Mouse (Mus musculus) adrenal gland, postnatal 14 days (tissue): ENCODE results near the gene Tnfrsf12a. TPM values are rescaled to one million over a fixed set of nuclear protein-coding genes. Genes with fewer than 3 reads are reported as not detected.

Experiments
- DNase-seq: peaks from one replicate; pipeline ENCODE4 v3.0.0; 2021; ENCODE audit warnings: mixed read lengths
- total RNA-seq: library from RNA; stranded (reverse); gene quantifications from 2 replicates; pipeline ENCODE4 v1.2.3, GENCODE M21; 2021

Tnfrsf12a gene
- total RNA-seq, 1 experiment from 2014 or later: 85.2 TPM

GRCm38 (mm10) chr17:23681086-23681485 is 3.8 kb upstream of the Tnfrsf12a start:
- peak; percentile 70 for DNase-seq

- DNase-seq: no peak
These were observed 3.1 kb upstream of the Tnfrsf12a start for GRCm38 (mm10) chr17:23680336-23680735.

- no peak for DNase-seq
These were observed 2.0 kb upstream of the Tnfrsf12a start, which contains the start of gene Cldn6 for GRCm38 (mm10) chr17:23679127-23679835. Gene Cldn6, plus strand, starts transcription at chr17:23679249.

- peak; percentile 90 for DNase-seq
These were observed 716 bp downstream of the Tnfrsf12a start for GRCm38 (mm10) chr17:23676473-23677031.

GRCm38 (mm10) chr17:23675564-23676281 is 1.5 kb downstream of the Tnfrsf12a start:
- DNase-seq: peak; percentile 89

- DNase-seq: peak; percentile 87
These were observed 2.1 kb downstream of the Tnfrsf12a start for GRCm38 (mm10) chr17:23675127-23675526.

- DNase-seq: peak; percentile 23
These were observed 2.9 kb downstream of the Tnfrsf12a start for GRCm38 (mm10) chr17:23674271-23674952.

GRCm38 (mm10) chr17:23673424-23674073 is 3.7 kb downstream of the Tnfrsf12a start, which contains the start of the genes Hcfc1r1 and Thoc6:
Gene Hcfc1r1, plus strand, starts transcription at chr17:23673596.
Gene Thoc6, minus strand, starts transcription at chr17:23673882.
- peak; percentile 94 for DNase-seq

GRCm38 (mm10) chr17:23672761-23673160 is 4.5 kb downstream of the Tnfrsf12a start:
- no peak for DNase-seq

GRCm38 (mm10) chr17:23671519-23671918 is 5.7 kb downstream of the Tnfrsf12a start:
- DNase-seq: no peak

- DNase-seq: no peak
These were observed 6.7 kb downstream of the Tnfrsf12a start for GRCm38 (mm10) chr17:23670516-23671074.

- no peak for DNase-seq
These were observed 11.8 kb downstream of the Tnfrsf12a start for GRCm38 (mm10) chr17:23665511-23665910.

- no peak for DNase-seq
These were observed 12.7 kb downstream of the Tnfrsf12a start for GRCm38 (mm10) chr17:23664556-23665021.

GRCm38 (mm10) chr17:23661526-23661925 is 15.7 kb downstream of the Tnfrsf12a start:
- DNase-seq: peak; percentile 57

- DNase-seq: no peak
These were observed 16.4 kb downstream of the Tnfrsf12a start for GRCm38 (mm10) chr17:23660876-23661200.

GRCm38 (mm10) chr17:23660117-23660875 is 17.0 kb downstream of the Tnfrsf12a start, which contains the start of gene Bicdl2:
Gene Bicdl2, plus strand, starts transcription at chr17:23660506.
- DNase-seq: peak; percentile 73

GRCm38 (mm10) chr17:23658450-23658849 is 18.8 kb downstream of the Tnfrsf12a start:
- no peak for DNase-seq

- DNase-seq: no peak
These were observed 22.9 kb downstream of the Tnfrsf12a start for GRCm38 (mm10) chr17:23654410-23654809.

GRCm38 (mm10) chr17:23654001-23654400 is 23.3 kb downstream of the Tnfrsf12a start:
- no peak for DNase-seq

- no peak for DNase-seq
These were observed 23.9 kb downstream of the Tnfrsf12a start for GRCm38 (mm10) chr17:23653324-23653723.

GRCm38 (mm10) chr17:23651363-23651762 is 25.9 kb downstream of the Tnfrsf12a start:
- DNase-seq: no peak
